Mouse (Mus musculus): ENCODE data around the gene Spag5.
A peak's percentile ranks its signal among the peaks of the same experiment; 100 is the strongest.

Spag5 gene

GRCm38 (mm10) chr11:78349441-78350358 lies 48.4 kb downstream of the Spag5 start:
- DNase-seq (ENCODE audit: low spot score) = no peak

- DNase-seq (ENCODE audit: low spot score) = no peak
Observed at GRCm38 (mm10) chr11:78353081-78353480, 51.8 kb downstream of the Spag5 start.

GRCm38 (mm10) chr11:78354905-78355304 lies 53.6 kb downstream of the Spag5 start:
- no peak for DNase-seq (ENCODE audit: low spot score)

GRCm38 (mm10) chr11:78355471-78356238 lies 54.3 kb downstream of the Spag5 start:
- peak; percentile 66 for DNase-seq (ENCODE audit: low spot score)

- peak; percentile 43 for DNase-seq (ENCODE audit: low spot score)
Observed at GRCm38 (mm10) chr11:78358330-78359007, 57.1 kb downstream of the Spag5 start.

GRCm38 (mm10) chr11:78360125-78360788 lies 58.9 kb downstream of the Spag5 start:
- DNase-seq (ENCODE audit: low spot score) = peak; percentile 74

- peak; percentile 9 for DNase-seq (ENCODE audit: low spot score)
Observed at GRCm38 (mm10) chr11:78360789-78361131, 59.4 kb downstream of the Spag5 start.

- DNase-seq (ENCODE audit: low spot score) = no peak
Observed at GRCm38 (mm10) chr11:78363309-78364007, 62.1 kb downstream of the Spag5 start.

GRCm38 (mm10) chr11:78364103-78364502 lies 62.8 kb downstream of the Spag5 start:
- DNase-seq (ENCODE audit: low spot score) = peak; percentile 12

GRCm38 (mm10) chr11:78367456-78368225 lies 66.3 kb downstream of the Spag5 start:
- no peak for DNase-seq (ENCODE audit: low spot score)

GRCm38 (mm10) chr11:78370389-78370788 lies 69.1 kb downstream of the Spag5 start:
- DNase-seq (ENCODE audit: low spot score) = no peak

- no peak for DNase-seq (ENCODE audit: low spot score)
Observed at GRCm38 (mm10) chr11:78371711-78372110, 70.4 kb downstream of the Spag5 start.

Measured in ovary, postnatal 36 days (tissue).